Mouse (Mus musculus): Measurements from ENCODE around the gene Tspan18. TPM values are rescaled to one million over a fixed set of nuclear protein-coding genes. Genes with fewer than 3 reads are reported as not detected.

Gene Tspan18
- 10 to 100 TPM; 15.6 to 18.9 TPM for total RNA-seq (2021)

DNA sequence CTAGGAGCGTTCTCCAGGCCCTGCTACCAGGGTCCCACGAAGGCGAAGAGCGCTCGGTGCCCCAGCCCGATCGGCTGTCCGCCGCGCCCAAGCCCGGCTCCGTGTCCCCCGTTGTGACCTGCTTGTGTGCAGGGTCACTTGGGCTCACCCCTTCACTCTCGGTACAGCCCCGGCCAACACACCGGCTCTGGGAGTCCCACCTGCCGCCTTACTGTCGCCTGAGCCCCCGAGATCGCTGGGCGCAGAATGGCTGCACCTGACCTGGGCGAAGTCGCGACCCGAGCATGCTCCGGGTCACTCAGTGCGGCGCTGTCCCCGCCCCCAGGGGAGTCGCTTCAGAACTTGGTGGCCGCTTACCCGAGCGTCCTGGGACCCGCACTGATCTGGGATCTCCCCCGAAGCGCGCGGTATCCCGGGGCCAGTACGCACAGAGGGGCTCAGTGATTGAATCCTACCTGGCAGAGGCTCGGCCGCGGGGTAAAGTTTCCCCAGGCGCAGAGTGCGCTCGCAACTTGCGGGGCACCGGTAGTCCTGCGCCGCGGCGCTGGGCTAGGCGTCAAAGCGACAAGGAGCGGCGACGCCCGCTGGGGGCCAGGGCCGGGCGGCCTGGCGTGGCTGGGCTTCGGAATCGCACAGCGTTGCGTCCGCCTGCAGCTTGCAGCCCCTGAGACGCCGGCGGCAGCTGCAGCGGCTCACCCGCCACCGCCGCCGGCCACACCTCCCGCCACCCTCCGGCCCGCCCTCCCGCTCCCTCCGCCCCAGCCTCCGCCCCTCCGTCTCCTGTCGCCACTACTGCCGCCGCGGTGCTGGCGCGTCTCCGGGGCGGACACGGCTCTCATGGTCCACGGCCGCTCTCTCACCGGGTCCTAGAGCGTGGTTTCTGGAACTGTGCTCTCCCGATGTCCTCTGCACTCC is at the start of gene Tspan18:
Gene Tspan18 (minus strand): TSS at position 689 of the 915 bp plus-strand sequence.
- DNase-seq (ENCODE audit: low spot score) = peak; percentile 58
- intact Hi-C loops (cut with DNase I) = loop anchor here (1.0 to 5.0 kb wide), 4 partner anchors 48 to 267 kb away; no protein-coding TSS in a partner anchor

DNA sequence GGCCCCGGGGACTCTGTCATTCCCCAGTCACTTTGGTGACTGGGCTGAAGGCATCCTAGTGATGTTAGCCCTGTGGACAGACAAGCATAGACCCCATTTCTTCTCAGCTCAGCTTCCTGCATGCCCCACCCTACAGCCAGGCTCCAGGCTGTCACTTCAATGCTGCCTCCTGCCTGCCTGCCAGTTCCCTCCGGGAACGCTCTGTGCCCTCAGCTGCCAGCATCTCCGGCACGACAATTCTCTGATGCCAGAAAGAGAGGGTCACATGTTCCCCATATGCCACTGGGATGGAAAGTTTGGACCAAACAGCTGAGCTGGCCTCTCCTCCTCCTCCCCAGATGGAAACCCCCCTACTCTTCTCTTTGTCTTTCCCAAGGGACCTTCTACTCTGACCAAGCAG is 49.5 kb upstream of the Tspan18 start:
- DNase-seq (ENCODE audit: low spot score) = no peak
- intact Hi-C loops (cut with DNase I) = loop anchor here (5.0 kb wide), 2 partner anchors 52 to 117 kb away; partner anchors contain the start of gene Tspan18

DNA sequence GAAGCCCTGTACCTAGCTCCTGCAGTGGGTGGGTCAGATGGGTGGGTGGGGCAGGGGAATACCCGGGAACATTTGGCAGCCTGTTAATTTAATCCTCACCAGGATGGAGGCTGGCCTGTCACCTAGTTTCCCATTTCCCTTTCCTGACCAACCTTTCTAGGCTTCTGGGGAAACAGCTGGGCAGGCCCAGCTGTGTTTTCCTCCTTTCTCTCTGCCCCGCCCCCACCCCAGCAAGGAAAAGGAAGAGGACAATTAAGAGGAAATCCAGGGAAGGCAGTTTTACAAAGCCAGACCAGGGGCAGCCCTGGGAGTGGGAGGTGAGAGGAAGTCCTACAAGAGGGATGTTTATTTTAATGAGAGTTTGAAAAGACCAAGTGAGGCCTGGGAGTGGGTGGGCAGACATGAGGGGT is 46.4 kb upstream of the Tspan18 start:
- DNase-seq (ENCODE audit: low spot score) = no peak

DNA sequence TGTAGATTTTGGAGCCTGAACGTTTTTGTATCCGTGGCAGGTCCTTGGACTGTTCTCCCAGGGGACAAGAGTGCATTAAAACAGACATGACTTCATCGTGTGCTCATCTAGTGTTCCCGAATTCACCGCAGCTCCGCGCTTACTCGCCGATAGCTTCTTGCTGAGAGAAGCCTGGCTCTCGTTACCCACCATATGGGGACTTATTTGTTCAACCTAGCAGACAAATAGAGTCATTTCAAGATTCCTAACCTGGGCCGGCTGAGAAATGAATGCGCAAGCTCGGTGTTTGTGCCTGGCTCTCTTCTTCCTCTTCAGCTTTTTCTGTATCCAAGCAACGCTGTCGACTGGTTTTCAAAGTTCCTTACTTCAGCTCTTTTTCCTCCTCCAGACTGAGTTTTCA is 43.5 kb upstream of the Tspan18 start:
- DNase-seq (ENCODE audit: low spot score) = no peak
- intact Hi-C loops (cut with DNase I) = no loop called here

More for the DNA sequence above, 46.4 kb upstream of the Tspan18 start:
- intact Hi-C loops (cut with DNase I) = loop anchor here (5.0 kb wide), 2 partner anchors 48 to 113 kb away; partner anchors contain the start of gene Tspan18

DNA sequence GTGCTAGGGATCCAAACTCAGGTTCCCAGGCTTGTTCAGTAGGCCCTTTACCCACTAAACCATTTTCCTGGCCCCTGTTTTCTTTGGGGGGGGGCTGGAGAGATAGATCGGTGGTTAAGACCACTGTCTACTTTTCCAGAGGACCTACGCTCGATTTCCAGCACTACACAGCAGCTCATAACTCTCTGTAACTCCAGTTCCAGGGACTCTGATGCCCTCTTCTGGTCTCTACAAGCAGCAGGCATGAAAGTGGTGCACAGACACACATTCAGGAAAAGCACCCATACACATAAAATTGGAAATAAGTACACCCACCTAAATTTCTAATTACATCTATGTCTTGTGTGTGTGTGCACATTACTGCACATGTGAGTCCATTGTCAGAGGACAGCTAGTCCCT is 42.9 kb upstream of the Tspan18 start:
- DNase-seq (ENCODE audit: low spot score) = no peak
- intact Hi-C loops (cut with DNase I) = no loop called here

DNA sequence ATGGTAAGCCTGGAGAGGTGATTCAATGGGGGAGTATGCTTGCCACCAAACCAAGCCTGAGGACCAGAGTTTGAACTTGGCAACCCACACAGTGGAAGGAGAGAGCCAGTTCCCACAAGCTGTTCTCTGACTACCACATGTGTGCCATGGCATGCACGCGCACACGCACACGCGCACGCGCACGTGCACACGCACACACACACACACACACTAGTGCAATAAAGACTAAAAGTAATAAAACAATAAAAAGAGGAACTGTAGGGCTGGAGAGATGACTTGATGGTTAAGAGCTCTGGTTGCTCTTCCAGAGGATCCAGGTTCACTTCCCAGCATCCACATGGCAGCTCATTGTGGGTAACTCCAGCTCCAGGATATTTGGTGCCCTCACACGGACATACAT is 38.6 kb upstream of the Tspan18 start:
- DNase-seq (ENCODE audit: low spot score) = no peak
- intact Hi-C loops (cut with DNase I) = no loop called here

GRCm38 (mm10) chr2:93372097-93372571 is 37.8 kb upstream of the Tspan18 start:
- DNase-seq (ENCODE audit: low spot score) = no peak
- intact Hi-C loops (cut with DNase I) = no loop called here

DNA sequence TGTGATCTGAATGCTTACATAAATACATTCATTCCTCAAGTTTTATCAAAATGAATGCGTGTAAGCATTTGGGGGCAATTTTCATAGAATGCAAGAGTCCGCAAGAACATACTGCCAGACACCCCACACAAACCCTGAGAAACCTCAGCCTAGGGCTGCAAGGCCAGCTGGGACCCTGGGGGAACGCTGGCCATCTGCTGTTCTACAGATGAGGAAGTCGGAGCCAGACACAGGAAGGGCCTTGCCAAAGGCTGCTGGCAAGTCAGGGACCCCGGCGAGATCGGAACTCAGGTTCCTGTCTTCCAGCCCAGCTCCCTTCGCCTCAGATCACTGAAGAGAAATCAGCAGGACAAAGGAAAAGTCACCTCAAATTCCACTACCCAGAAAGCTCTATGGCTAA is 34.6 kb upstream of the Tspan18 start:
- DNase-seq (ENCODE audit: low spot score) = peak; percentile 16
- intact Hi-C loops (cut with DNase I) = no loop called here

GRCm38 (mm10) chr2:93367962-93368361 is 33.7 kb upstream of the Tspan18 start:
- intact Hi-C loops (cut with DNase I) = no loop called here
- no peak for DNase-seq (ENCODE audit: low spot score)

DNA sequence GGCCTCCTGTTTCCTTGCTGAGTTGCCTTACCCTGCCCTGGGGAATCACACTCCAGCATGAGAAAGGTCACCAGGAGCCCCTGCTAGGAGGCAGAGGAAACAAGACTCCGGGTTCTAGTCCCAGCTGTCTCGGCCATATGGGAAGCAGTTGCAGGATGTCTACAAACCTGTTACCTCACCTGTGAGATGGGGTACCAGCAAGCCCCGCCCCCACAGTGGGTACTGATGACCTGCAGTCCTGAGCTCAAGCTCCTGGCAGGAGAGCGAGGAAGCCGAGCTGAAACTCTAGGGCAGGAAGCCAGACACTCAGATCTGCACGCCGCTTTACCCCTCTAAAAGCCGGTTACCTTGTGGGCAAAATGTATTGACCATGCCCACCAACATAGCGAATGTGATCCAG is 31.1 kb upstream of the Tspan18 start:
- no peak for DNase-seq (ENCODE audit: low spot score)
- intact Hi-C loops (cut with DNase I) = no loop called here

DNA sequence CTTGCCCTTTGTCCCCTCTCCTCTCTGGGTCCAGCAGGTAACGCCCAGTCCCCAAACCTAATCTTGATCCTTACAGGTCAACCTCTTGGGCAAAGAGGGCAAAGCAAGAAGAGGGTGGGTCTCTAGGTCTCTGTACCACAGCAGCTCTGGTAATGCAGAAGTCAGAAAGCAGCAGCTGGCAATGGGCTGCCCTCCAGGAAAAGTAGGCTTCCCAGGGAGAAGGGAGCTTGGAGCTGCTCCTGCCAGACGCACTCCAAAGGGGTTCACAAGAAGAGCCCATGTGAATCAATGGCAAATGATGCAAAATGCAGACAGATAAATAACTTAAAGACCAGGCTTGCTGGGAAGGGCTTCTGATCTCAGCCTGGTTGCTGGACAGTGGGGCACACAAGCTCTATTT is 30.6 kb upstream of the Tspan18 start:
- no peak for DNase-seq (ENCODE audit: low spot score)
- intact Hi-C loops (cut with DNase I) = no loop called here

DNA sequence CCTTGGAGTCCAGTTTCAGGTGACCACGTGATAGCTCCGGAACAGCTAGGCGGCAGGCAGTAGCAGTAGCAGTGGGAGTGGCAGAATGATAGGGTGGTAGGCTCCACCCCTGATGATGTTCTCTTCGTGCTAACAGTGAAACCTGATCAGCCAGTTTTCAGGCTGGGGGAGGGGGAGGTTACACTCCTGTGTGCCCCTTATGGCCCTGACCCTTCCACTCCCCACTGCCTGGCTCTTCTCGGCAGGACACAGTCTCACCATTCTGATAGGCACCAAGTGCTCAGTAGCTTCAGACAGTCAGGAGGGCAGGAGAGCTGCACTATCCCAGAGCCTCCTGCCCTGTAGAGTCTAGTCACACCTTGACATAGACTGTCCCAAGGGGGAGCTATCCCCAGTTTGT is 27.1 kb upstream of the Tspan18 start:
- no peak for DNase-seq (ENCODE audit: low spot score)
- intact Hi-C loops (cut with DNase I) = no loop called here

DNA sequence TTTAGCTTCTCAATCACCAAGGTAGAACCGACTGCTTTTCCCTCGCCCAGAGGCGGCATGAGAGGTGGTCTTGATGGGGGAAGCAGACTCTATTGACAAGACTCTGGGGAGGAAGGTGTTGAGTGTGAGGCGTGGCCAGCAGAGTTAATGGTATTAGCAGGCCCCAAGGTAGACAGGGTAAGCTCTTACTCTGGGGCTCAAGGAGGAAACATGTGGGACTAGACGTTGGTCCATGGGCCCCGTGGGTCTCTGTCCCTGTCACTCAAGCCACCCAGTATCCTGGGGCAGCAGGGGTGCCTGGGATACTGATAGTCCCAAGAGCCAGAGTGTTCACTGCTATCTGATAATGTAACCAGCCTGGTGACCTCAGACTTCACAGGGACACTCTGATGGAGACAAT is 26.0 kb upstream of the Tspan18 start:
- no peak for DNase-seq (ENCODE audit: low spot score)
- intact Hi-C loops (cut with DNase I) = no loop called here

- intact Hi-C loops (cut with DNase I) = no loop called here
- DNase-seq (ENCODE audit: low spot score) = no peak
Measured at GRCm38 (mm10) chr2:93357391-93357790, 23.1 kb upstream of the Tspan18 start.

- no peak for DNase-seq (ENCODE audit: low spot score)
- intact Hi-C loops (cut with DNase I) = no loop called here
Measured at GRCm38 (mm10) chr2:93355845-93356244, 21.5 kb upstream of the Tspan18 start.

- no peak for DNase-seq (ENCODE audit: low spot score)
- intact Hi-C loops (cut with DNase I) = no loop called here
Measured at GRCm38 (mm10) chr2:93354621-93355020, 20.3 kb upstream of the Tspan18 start.

DNA sequence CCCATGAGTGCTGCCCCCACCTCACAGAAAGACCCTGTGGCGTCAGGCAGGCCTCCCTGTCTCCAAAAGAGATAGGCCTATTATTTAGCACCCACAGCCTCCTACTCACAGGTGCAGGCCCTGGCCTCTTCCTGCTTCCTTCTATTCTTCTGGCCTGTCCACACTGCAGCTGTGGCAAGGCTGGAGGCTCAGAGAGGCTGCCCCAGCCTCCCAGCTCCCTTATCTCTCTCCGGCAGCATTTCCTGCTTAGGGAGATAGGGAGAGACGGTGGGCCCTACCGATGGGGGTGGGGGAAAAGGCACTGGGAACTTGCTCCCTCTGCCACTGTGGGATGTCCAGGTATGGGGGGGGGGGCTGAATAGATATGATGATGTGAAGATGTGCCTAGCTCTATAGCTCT is 19.4 kb upstream of the Tspan18 start:
- intact Hi-C loops (cut with DNase I) = no loop called here
- no peak for DNase-seq (ENCODE audit: low spot score)

DNA sequence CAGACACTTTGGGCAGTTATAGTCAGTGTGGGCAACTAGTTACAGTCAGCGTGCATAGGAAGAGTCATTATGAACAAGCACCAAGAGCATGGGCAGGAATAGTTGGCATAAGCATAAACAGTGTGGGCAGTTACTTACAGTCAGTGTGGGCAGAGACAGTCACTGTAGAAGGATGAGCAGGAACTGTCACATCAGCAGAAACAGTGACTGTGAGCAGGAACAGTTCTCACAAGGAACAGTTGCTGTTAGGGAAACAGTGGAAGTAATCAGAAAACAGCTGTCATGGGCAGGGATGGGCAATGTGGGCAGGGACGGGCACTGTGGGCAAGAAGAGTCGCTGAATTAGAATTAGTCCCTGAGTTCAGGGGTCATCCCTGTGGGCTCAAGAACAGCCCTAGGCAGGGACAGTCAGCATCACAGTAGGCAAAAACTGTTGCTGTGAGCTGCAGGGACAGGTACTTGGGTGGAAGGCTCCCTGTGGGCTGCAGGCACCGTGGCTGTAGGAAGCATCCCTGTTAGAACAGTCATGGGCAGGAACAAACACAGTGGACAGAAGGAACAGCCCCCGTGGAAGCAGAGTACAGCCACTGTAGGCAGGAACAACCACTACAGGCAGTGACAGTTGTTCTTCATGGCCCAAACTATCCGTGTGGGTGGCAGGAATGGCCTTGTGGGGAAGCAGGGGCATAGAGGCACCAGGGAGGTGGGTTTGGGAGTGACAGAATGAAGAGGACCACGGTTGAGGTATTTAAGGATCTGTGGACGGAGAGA is 18.8 kb upstream of the Tspan18 start:
- DNase-seq (ENCODE audit: low spot score) = no peak
- intact Hi-C loops (cut with DNase I) = no loop called here

DNA sequence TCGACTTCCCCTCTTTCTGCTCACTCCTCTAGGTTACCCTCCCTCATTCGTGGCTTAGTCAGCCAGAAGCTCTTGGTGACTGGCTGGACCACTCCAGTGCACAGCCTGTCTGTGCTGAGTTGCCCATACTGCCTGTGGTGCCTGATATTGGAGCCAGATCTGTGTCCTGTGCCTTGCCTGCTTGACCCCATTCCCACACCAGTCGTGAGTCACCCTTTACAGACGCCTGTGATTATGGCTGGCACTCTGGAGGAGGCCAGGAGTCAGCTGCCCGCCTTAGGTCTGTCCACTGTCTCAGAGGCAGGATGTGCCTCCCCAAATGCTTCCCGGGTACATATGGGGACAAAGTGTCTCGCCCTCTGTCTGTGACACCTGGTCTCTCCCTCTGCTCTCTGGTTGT is 17.0 kb upstream of the Tspan18 start:
- intact Hi-C loops (cut with DNase I) = no loop called here
- no peak for DNase-seq (ENCODE audit: low spot score)

DNA sequence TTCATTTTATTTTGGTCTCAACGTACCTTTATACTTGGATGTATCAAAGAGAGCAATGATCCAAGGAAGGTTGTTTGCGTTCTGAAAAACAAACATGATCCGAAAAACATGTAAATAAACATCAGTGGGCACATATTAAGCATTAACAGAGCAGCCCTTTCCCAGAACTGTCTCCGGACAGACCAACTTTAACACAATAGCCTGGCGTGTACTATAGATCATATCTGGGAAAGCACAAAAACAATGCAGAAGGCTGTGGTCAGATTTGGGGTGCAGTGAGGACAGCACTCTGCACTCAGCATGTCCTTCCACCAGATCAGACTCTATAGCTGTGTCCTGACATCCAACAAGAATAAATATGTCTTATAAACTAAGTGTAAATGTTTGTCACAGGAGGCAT is 12.7 kb upstream of the Tspan18 start:
- intact Hi-C loops (cut with DNase I) = no loop called here
- no peak for DNase-seq (ENCODE audit: low spot score)

- DNase-seq (ENCODE audit: low spot score) = no peak
- intact Hi-C loops (cut with DNase I) = no loop called here
Measured at GRCm38 (mm10) chr2:93346609-93347008, 12.3 kb upstream of the Tspan18 start.
